Mouse (Mus musculus) bone marrow macrophage, adult 2 months (primary cell): ENCODE results near the gene Tmem269. TPM values are rescaled to one million over a fixed set of nuclear protein-coding genes. Genes with fewer than 3 reads are reported as not detected.

ENCODE experiments used
- H3K27ac ChIP-seq: 2 replicates; pipeline ENCODE4 v1.5.1; 2012; ENCODE audit warnings: low read depth, low read length; ENCODE audit not compliant: insufficient read depth
- H3K4me1 ChIP-seq: 2 replicates; pipeline ENCODE4 v1.6.1; 2012; ENCODE audit warnings: low read length; ENCODE audit not compliant: control insufficient read depth, insufficient read depth
- H3K4me3 ChIP-seq: 2 replicates; pipeline ENCODE4 v1.5.1; 2012; ENCODE audit warnings: mild to moderate bottlenecking, low read length, moderate library complexity; ENCODE audit not compliant: insufficient read depth
- CTCF ChIP-seq: IDR thresholded peaks from 2 replicates; pipeline ENCODE4 v1.5.1; 2012; ENCODE audit warnings: low read depth, mild to moderate bottlenecking, low read length, moderate library complexity
- POLR2A ChIP-seq: IDR thresholded peaks from 2 replicates; pipeline ENCODE4 v1.6.1; 2012; ENCODE audit warnings: mild to moderate bottlenecking, low read depth, low read length, borderline replicate concordance
- polyA plus RNA-seq: library from polyadenylated mRNA; stranded (reverse); fragments of >200 nt; gene quantifications from 2 replicates; pipeline ENCODE4 v1.2.4, GENCODE M21; 2012; ENCODE audit not compliant: missing spikeins, insufficient read depth, insufficient read length

Gene Tmem269
- polyA plus RNA-seq: not detected in 2 replicates

DNA sequence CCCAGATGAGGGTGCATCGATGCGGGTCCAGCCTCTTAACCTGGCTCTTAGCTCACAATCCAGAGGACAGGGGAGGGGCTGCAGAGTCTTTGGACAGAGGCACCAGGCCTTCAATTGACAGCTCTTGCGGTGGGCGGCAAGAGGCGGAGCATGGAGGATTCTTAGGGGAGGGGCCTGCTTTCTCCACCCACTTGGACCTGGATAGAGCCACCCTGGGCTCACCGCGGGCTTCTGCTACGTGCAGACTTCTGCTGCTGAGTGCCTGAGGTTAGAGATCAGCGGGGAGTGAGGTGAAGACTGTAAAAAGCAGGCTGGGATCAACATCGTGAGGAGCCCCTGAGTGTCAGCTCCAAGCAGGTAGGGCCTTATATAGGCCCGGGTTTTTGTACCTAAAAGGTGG lies at the start of gene Tmem269:
Gene Tmem269, minus strand, starts transcription at position 49 of the 400 bp plus-strand sequence.
- Histone ChIP-seq H3K4me3 (no peak within 1 kb of the TSS), H3K4me1 (no peaks in the 10 kb centered on the region), H3K27ac (no peak within 1 kb of the TSS)
- TF ChIP-seq POLR2A (no peak), CTCF (no peak)

GRCm38 (mm10) chr4:119266606-119267005 lies 48.6 kb upstream of the Tmem269 start:
- H3K4me3 ChIP-seq: no peak overlapping the region
- H3K4me1 ChIP-seq: no peaks in the 10 kb centered on the region
- TF ChIP-seq CTCF (no peak), POLR2A (no peak)

DNA sequence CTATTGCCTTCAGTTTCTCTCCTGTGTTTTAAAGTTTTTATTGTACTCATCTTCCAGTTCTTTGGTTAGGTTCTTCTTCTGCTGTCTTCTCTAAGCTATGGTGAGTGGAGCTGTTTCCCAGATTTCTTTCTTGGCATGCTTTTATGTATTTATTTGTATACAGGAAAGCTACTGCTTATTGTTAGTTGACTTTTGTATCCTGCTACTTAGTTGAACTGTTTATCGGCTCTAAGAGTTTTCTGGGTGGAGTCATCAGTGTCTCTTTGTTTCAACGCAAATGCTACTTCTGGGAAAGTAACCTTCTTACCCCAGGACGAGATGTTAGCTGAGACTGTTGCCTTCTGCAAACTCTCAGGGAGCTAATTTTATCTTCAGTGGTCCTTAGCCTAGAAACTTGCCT lies 45.4 kb upstream of the Tmem269 start:
- no peak overlapping the region for H3K27ac ChIP-seq
- H3K4me3 ChIP-seq: no peak overlapping the region
- H3K4me1 ChIP-seq: peaks cover 6% of the 10 kb centered on the region
- no peak for TF ChIP-seq POLR2A
- no peak for TF ChIP-seq CTCF

More at GRCm38 (mm10) chr4:119266606-119267005, 48.6 kb upstream of the Tmem269 start:
- no peak overlapping the region for H3K27ac ChIP-seq

DNA sequence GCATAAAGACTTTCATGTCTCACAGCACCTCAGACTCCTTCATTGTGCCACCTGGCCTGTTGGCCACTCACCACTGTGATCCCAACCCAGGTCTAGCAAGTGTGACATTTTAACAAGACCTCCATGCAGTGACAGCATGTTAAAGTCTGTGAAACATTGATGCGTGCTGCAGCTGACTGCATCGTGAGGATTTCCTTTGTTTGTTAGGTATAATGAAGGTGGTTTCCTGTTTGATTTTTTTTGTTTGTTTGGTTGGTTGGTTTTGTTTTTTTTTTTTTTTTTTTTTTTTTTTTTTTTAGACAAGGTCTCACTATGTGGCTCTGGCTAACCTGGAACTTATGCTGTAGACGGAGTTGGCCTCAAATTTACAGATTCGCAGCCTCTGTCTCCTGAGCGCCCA lies 44.5 kb upstream of the Tmem269 start:
- no peak overlapping the region for H3K27ac ChIP-seq
- TF ChIP-seq CTCF: no peak
- TF ChIP-seq POLR2A: no peak
- H3K4me3 ChIP-seq: no peak overlapping the region
- H3K4me1 ChIP-seq: peaks cover 6% of the 10 kb centered on the region

GRCm38 (mm10) chr4:119261087-119261713 lies 43.2 kb upstream of the Tmem269 start:
- no peak overlapping the region for H3K27ac ChIP-seq
- no peak for TF ChIP-seq POLR2A
- no peak for TF ChIP-seq CTCF
- no peak overlapping the region for H3K4me3 ChIP-seq
- H3K4me1 ChIP-seq: peaks cover 6% of the 10 kb centered on the region

DNA sequence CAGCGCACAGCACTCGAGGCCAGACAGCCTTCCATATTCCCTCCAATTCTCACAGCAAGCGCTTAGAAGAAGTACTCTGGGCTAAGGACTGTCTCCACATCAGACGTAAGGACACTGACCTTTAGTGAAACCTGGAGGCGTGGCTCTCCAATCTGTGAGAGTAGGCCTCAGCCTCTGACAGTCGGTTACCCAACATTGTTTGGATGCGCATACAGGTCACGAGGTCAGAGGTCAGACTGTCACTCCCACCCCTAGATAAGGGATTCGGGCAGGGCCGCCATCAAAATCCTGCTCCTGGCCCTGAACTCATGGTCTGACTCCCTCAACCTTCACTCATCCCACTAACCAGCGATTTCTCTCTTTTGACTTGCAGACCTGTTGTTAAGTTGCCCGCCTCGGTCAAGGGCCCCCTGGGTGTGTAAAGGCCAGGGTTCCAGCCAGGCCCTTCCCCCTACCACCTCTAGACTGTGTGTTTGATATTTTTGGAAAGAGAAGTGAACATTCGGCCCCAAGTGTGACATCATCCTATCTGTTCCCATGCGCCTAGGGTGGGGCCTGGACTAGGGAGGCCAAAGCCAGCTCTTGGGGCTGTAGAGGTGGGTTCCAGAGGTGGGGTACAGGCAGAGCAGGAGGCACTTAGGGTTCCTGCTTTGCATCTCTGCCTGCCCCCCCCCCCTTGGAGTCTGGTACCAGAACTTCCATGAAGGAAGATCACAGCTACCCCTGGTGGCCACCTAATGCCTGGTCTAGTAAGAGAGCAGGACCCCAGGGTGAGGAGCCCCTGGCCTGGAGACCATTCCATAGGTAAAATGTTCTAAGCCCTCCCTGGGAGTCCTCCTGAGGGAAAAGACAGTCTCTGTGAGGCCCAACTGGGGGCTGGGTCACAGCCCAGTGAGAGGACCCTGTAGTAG lies 41.6 kb upstream of the Tmem269 start:
- no peak for TF ChIP-seq POLR2A
- no peak; the same call in 1 of the 2 replicates for TF ChIP-seq CTCF
- Histone ChIP-seq H3K27ac (no peak overlapping the region), H3K4me1 (peaks cover 6% of the 10 kb centered on the region), H3K4me3 (no peak overlapping the region)

DNA sequence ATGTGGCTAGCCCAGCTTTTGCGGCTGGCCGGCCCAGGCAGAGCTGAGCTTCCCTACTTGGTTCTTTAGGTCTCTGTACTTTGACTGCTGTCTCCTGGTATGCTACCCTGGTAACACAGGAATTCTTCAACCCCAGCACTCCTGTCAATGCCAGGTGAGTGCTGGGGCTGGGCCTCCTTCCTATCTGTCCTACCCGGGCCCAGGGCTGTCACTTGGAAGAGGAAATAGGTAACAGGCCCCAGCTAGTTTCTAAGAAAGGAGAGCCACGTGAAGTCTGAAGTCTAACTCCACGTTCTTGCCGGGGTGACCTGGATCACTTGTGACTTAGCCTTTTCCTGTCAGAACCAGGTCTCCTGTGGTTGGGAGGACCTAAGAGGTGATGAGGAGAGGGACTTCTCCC lies 39.1 kb upstream of the Tmem269 start:
- H3K4me1 ChIP-seq: peaks cover 6% of the 10 kb centered on the region

GRCm38 (mm10) chr4:119255351-119255750 lies 37.3 kb upstream of the Tmem269 start, which contains the start of gene Cldn19:
Gene Cldn19 (plus strand): TSS chr4:119255414.
- H3K4me3 ChIP-seq: no peak within 1 kb of the TSS
- H3K4me1 ChIP-seq: peaks cover 6% of the 10 kb centered on the region
- TF ChIP-seq POLR2A (no peak), CTCF (no peak)
- no peak within 1 kb of the TSS for H3K27ac ChIP-seq

More for the DNA sequence above, 39.1 kb upstream of the Tmem269 start:
- Histone ChIP-seq H3K4me3 (no peak overlapping the region), H3K27ac (no peak overlapping the region)
- no peak for TF ChIP-seq CTCF
- TF ChIP-seq POLR2A: no peak

- Histone ChIP-seq H3K4me3 (no peak overlapping the region), H3K4me1 (0 out of 2 replicates have a peak, but pooled peaks cover under 1% of the 10 kb centered on the region), H3K27ac (no peak overlapping the region)
- TF ChIP-seq CTCF (no peak), POLR2A (no peak)
Observed at GRCm38 (mm10) chr4:119254012-119254618, 36.1 kb upstream of the Tmem269 start.
